Mouse (Mus musculus) gastrocnemius, adult 2 months (tissue): ENCODE measurements around the gene Gm10073. TPM values are rescaled to one million over a fixed set of nuclear protein-coding genes. Genes with fewer than 3 reads are reported as not detected.
A peak's percentile ranks its signal among the peaks of the same experiment; 100 is the strongest.
"Not testable (repeated sequence)": the region's sequence is repeated elsewhere in the genome, so short reads cannot be mapped to it uniquely, and the experiment has no call there.

ENCODE experiments used
- DNase-seq: peaks from one replicate; pipeline ENCODE4 v3.0.0; 2022
- H3K27ac ChIP-seq: fragments of 200-600 bp; 2 replicates; pipeline ENCODE4 v1.8.1; 2022; ENCODE audit warnings: mild to moderate bottlenecking
- H3K4me3 ChIP-seq: fragments of 200-600 bp; 2 replicates; pipeline ENCODE4 v1.8.1; 2022; ENCODE audit warnings: mild to moderate bottlenecking, moderate library complexity
- CTCF ChIP-seq: fragments of 200-600 bp; IDR thresholded peaks from 2 replicates; pipeline ENCODE4 v1.8.1; 2022; ENCODE audit warnings: antibody characterized with exemption, mild to moderate bottlenecking, moderate library complexity
- intact Hi-C: fragments of 180-260 bp; cut with DNase I; formaldehyde crosslinking; loops from one replicate; pipeline ENCODE4 v1.15.1; 2025
- long read RNA-seq, 2 experiments: library from polyadenylated mRNA; stranded (forward); transcript quantifications; one replicate each; pipeline ENCODE4 v2.0.0; 2021
- total RNA-seq, 2 experiments: library from RNA; stranded (reverse); gene quantifications; 2 replicates each; pipeline ENCODE4 v1.2.3; 2021

The Gm10073 gene
- total RNA-seq, result 100 to 1,000 TPM in 1 of 2 experiments, 10 to 100 TPM in 1; 92.2 to 103 TPM
- long read RNA-seq, experiment 1, result 0 reads
- long read RNA-seq, experiment 2, result 0 reads

DNA sequence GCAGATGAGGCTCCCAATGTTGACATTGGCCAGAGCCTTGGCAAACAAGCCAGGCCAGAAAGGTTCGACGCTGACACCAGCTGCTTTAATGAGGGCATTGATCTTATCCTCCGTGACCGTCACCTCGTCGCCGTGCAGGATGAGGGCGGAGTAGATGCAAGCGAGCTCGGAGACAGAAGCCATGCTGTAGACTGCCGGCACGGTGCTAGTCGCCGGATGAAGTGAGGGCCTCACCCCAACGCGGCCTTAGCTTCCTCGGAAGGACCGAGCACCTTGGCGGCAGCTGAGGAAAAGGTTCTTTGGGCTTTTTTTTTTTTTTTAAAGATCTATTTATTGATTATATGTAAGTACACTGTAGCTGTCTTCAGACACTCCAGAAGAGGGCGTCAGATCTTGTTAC, at the start of gene Gm10073:
Gene Gm10073 (minus strand): TSS at position 294 of the 400 bp plus-strand sequence.
- intact Hi-C loops, DNase-seq, H3K4me3 ChIP-seq, H3K27ac ChIP-seq: not testable (repeated sequence)

DNA sequence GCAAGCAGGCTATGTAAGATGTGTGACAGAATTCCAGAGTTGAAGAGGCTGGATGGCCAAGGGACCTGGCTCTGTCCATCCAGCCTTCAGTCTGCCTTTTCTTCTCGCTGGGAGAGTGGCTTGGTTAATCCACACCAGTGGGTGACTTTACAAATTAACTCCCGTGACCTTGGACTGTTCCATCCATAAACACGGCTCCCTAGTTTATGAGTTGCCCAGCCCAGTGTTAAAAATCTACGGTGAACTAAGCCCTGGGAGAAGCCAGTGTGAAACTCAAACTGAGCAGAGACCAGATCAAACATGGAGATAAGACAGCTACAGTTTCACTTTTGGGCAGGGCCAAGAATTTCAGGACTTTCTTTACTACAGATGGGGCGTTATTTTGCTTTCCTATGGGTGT, 49.8 kb upstream of the Gm10073 start:
- no peak for TF ChIP-seq CTCF
- H3K27ac ChIP-seq, result no peak overlapping the region
- intact Hi-C loops, result no loop called here
- no peak for DNase-seq
- no peak overlapping the region for H3K4me3 ChIP-seq

DNA sequence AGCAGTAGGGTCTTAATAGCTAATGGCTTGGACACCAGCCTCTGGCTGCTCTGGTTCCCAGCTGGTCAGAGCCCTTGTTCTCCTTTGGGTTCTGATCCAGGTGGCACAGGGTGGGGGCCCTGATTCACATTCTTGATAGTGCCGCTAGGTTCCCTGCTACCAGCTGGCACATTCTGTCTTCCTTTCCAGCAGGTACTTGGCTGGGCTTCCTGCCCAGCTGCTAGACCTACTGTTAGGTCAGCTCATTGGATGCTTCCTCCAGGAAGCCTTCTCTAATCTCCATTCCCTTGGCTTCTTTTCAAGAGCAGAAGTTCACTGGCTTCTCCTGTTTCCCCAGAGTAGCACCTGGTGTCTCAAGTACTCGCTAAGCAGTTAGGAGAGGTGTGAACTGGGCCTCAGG, 47.2 kb upstream of the Gm10073 start:
- TF ChIP-seq CTCF, result no peak
- DNase-seq, result no peak
- H3K27ac ChIP-seq, result no peak overlapping the region; the same call in 1 of the 2 replicates
- intact Hi-C loops, result no loop called here
- H3K4me3 ChIP-seq, result no peak overlapping the region

DNA sequence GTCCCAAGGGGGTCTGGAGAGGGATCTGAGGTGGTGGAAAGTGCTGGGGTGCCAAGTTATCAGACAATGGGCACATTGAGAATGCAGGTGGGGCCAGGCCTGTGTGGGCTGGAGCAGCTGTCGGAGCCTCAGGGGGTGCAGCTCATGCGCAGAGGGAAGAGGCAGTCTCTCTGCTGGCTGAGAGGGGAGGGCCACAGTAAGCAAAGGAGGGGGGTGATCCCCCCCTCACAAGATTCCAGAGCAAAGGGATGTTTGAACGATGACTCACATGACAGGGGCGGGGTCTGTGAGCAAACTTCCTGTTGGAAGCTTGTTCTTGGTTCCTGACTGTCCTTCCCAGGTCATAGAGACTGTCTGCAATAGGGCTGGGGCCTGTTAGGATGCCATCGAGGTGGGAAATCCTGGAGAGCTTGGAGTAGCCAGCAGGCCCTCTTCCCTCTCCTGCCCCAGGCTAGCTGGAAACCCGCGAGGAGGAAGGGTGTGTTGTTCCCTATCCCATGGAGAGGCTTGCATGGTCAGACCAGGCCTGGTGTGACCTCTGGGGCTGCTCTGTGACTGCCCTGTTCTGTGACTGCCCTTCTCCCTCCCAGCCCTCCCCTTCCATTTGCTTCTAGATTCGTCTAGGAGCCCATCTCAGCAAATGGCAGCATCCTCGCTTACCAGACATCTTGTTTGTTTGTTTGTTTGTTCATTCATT, 46.4 kb upstream of the Gm10073 start:
- peak overlapping the region; percentile 58 for H3K27ac ChIP-seq
- intact Hi-C loops, result no loop called here
- H3K4me3 ChIP-seq, result no peak overlapping the region
- DNase-seq, result peak; percentile 33
- no peak for TF ChIP-seq CTCF

DNA sequence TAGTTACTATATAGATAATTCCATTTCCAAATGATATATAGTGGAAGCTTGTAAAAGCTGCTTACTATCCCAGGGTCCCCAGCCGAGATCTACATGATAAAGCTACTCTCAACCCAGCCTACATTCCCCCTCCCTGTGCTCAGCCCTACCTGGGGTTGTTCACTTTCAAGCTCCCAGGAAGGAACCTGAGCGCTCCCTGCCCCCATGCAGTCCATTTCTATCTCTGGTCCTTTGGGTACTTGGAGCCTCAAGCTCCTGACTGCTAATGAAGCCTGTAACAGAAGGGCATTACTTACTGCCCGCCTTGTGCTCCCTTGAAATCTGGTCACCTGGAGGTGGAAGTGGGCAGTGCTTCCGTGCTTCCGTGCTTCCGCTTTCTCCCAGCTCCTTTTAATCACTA, 45.1 kb upstream of the Gm10073 start:
- DNase-seq, result no peak
- intact Hi-C loops, result no loop called here

DNA sequence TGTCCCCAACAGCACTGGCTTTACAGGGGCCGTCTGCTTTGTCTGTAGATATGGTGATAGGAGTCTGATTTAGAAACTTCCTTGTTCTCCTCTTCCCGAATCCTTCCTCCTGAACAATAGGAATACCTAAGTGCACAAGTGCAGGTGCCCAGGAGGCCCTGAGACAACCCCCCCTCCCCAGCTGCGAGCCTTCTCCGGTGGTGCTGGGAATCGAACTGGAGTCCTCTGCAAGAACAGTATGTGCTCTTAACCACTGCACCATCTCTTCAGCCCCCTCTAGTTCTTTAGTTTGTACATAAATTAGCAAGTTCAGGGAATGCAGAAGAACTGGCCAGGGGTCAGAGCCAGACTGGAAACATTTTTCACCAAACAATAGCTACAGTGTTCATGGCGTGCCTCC, 44.6 kb upstream of the Gm10073 start:
- DNase-seq, result no peak
- Histone ChIP-seq H3K4me3 (no peak overlapping the region), H3K27ac (no peak overlapping the region)
- intact Hi-C loops, result no loop called here
- no peak for TF ChIP-seq CTCF

More for the DNA sequence above, 45.1 kb upstream of the Gm10073 start:
- no peak for TF ChIP-seq CTCF
- Histone ChIP-seq H3K4me3 (no peak overlapping the region), H3K27ac (no peak overlapping the region)

DNA sequence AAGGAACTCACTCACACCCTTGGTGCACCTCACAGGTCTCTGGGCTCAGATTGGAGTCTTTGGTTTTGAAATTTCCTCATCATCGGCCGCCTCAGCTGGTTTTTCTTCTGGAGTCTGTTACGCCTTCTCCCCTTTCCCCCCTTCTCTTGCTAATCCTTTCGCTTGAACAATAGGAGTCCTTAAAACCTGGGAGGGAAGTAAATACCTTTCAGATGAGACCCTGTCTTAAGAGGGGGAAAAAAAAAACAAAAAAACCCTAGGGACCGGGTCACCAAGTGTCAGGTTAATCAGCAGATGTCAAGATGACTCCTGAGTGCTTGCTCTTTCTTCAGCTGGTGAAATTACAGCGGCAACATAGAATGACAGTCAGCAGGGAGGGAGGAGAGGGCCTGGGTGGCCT, 43.9 kb upstream of the Gm10073 start:
- Histone ChIP-seq H3K27ac (no peak overlapping the region), H3K4me3 (no peak overlapping the region)
- TF ChIP-seq CTCF, result no peak
- no peak for DNase-seq
- intact Hi-C loops, result no loop called here

DNA sequence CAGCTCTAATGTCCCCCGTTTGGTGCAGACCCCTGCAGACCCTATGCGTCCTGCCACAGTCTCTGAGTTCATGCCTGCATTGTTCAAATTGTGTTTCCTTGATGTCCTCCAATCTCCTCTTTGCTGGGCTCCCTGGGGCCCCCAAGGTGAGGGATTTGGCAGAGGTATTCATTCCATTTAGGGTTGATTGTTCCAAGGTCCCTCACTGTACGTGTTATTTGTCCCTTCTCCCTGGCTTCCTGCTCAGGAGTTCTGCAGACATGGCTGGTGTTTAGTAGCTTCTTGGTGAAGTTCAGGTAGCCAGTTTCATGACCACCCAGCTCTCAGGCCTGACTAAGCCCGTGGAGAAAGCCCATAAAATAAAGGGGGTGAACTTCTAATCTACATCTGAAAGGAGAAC, 43.4 kb upstream of the Gm10073 start:
- intact Hi-C loops, result no loop called here
- DNase-seq, result no peak
- Histone ChIP-seq H3K27ac (no peak overlapping the region), H3K4me3 (no peak overlapping the region)
- TF ChIP-seq CTCF, result no peak

DNA sequence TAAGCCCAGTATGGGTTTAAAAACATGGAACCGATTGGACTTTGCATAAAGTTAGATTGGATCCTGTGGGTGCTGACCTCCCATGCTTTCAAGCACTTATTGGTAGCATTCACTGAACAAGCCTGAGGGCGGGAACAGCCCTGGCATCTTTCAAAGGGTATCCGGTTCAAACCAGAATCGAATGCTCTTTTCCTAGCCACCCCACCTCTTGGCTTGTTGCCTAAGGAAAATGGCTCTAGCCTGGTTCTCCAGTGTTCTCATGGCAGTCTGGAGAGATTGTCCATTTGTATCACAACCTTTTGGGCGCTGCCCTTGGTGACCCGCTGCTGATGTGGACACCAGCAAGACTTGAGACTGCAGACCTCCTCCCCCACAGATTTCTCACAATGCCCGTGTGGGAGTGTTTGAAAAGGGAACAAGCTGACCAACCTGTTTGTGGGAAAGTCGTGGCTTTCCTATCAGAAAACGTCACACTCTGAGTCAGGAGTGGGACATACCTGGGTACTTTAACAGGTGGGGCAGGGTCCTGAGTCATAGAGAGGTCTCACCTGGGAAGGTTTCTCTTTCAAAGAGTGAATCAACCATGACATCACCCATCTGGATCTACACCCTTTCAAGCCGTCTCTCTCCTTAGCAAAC, 42.5 kb upstream of the Gm10073 start:
- no peak for DNase-seq

DNA sequence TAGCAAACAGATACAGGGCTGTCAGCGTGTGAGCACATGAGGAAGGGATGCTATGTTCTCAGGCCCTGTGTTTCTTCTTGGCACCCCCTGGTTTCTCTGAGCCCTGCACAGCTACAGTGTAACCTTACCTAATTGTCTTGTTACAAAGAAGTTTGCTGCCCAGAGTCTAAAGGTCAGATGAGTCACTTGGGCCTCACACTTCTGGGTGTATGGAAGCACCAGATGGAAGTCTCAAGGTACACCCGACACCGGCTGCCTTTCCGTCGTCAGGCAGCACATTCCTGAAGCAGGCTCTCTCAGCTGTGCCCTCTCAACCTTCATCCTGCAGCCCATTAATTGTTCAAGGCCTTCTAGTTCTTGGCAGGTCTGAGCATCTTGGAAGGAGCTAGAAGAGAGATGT, 41.4 kb upstream of the Gm10073 start:
- intact Hi-C loops, result no loop called here

More for the DNA sequence above, 42.5 kb upstream of the Gm10073 start:
- intact Hi-C loops, result no loop called here
- no peak overlapping the region for H3K27ac ChIP-seq
- no peak overlapping the region for H3K4me3 ChIP-seq
- no peak for TF ChIP-seq CTCF

DNA sequence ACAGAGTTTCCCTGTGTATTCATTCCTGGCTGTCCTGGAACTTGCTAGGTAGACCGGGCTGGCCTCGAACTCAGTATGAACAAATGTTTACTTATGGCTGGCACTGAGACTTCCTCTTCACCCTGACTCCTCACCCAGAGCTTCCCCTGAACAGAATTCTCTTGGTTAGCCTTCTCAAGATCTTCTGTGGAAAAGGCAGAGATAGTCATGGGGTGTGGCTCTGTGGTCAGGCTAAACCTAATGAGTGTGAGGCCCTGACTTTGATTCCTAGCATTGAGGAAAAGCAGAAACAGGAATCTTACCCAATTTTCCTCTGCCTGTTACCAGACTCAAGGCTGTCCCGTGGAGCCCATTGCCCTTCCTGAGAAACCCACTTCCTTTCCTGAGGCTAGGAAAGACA, 38.8 kb upstream of the Gm10073 start:
- TF ChIP-seq CTCF, result no peak
- DNase-seq, result no peak
- no peak overlapping the region for H3K27ac ChIP-seq
- intact Hi-C loops, result no loop called here
- no peak overlapping the region for H3K4me3 ChIP-seq

More for the DNA sequence above, 41.4 kb upstream of the Gm10073 start:
- TF ChIP-seq CTCF, result no peak
- DNase-seq, result no peak
- no peak overlapping the region for H3K27ac ChIP-seq
- no peak overlapping the region for H3K4me3 ChIP-seq

DNA sequence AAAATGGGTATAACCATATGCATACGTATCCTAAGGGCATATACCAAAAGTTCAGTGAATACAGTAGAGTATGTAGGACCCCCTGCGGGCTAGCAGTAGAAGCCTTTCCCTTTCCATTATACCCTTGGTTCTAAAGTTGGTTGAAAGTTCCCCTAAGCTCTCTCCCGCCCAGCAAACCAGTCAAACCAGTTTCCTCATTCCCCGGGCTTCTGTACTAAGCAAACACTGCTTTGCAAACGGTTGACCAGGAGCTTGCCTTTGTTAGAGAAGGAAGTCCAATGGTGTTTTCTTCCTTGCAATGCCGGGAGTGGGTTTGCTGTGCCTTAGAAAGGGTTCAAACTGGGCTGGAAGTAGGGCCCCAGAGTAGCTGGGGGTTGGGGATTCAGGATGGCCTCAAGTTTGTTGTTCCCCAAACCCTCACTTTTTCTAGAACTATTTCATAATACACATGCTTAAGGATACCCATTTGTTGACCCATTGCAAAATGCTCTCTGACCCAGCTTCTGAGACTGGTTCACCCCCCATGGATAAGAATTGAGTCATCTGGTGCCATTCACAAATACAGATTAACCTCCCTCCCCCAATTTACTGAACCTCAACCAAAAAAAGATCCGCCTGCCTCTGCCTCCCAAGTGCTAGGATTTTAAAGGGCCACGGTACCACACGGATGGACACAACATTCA, 37.8 kb upstream of the Gm10073 start:
- Histone ChIP-seq H3K27ac (no peak overlapping the region), H3K4me3 (no peak overlapping the region)
- intact Hi-C loops, result no loop called here
- no peak for DNase-seq
- TF ChIP-seq CTCF, result no peak
